Mouse (Mus musculus) telencephalon, adult 2 months (tissue): Measurements from ENCODE around the gene Hacl1.

Experiments used
- DNase-seq: peaks from one replicate; pipeline ENCODE4 v3.0.0-alpha.2; 2011; ENCODE audit warnings: low read depth, low spot score

Gene Hacl1

DNA sequence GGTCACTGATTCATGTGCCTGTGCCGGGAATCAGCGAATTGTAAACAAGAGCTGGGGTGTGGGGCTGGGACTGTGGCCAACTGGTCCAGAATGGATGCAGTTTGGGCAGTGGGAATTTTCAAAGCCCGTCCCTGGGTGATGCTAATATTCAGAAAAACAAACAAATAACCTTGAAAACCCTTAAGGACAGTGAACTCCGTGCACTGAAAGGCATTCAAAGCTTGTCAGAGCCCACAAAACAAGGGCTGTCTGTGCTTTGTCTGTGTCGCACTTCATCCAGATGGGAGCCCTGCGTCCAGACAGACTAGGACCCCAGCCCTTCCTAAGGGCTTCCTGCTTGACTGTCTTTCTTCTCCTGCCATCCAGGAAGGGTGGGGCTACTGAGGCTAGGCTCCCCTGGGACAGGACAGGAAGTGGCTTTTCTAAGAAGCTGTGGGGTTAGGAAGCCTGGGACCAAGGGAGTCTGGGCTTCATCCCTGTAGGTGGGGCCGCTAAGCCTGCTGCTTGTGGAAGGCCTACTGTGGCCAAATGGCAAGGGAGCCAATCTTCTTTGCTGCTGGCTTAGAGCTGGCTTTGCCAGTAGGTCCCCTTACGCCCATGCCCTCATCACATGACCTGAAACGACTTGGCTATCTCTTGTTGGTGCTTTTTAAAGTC is 21.6 kb upstream of the Hacl1 start:
- DNase-seq = no peak

DNA sequence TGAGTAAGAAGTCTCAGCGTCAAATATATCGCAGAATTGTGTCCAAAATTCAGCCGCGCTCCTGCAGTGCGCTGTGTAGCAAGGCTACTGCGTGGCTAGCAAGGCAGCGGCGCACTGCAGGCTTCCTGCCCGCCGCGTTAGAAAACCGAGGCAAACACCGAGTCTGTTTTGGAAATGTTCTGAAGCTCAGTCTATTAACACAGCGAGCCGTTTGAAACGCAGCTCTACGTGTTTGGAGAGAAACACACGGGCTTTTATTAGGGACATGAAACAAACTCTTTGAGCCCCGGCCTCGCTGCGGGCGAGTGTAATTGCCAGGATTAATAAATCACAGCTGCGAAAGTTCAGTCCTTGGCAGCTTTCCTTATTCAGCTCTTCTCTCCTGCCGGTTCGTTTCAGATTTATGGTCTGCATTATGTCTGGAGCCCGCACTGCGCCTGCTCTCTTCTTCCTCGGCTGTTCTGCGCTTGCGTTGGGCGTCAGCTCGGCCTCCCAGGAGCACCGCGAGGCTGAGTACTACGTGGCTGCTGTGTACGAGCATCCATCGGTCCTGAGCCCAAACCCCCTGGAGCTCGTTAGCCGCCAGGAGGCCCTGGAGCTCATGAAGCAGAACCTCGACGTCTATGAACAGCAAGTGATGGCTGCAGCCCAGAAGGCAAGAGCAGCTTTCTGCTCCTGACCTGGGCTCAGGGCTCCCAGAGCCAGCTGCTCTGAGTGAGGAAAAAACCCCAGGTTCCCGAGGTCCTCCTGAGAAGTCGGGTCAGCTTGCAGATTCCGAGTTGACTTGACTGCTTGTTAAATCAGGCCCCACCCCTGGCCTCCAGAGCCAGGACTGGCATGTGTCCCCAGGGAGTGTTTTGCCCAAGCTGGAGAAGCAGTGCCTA is 20.8 kb upstream of the Hacl1 start:
- peak; percentile 91 for DNase-seq

DNA sequence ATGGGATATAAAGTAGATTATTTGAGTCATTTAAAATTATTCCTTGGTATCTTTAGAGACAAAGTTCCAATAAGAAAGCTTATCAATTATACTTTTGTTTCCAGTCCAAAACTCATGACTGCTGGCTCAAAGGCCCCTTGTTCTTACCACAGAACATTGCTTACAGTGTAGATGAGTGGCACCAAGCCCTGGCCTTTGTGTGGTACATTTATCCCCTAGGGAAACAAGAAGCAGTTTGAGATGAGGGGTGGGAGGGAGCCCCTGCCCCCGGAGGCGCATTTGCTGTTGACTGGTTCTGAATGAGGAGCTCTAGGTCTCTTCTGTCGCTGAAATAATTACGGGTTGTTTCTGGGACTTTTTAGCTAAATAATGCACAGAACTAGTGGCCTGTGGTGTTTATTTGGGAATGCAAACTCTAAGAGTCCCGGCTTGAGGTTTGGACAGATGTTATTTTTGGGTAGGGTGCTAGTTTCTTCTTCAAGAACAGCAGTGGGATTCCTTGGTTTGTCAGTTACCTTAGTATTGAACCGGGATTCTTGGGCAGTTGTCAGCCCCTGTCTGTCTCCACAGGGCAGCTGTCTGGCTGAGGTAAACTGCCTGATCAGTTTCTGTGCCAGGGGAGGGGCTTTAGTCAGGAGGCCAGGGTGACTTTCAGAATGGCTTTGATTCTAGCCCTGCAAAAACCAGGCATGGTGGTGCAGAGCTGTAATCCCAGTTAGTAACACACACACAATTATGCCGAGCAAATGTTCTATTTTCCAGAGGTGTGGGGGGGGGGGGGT is 19.4 kb upstream of the Hacl1 start:
- peak; percentile 77 for DNase-seq

DNA sequence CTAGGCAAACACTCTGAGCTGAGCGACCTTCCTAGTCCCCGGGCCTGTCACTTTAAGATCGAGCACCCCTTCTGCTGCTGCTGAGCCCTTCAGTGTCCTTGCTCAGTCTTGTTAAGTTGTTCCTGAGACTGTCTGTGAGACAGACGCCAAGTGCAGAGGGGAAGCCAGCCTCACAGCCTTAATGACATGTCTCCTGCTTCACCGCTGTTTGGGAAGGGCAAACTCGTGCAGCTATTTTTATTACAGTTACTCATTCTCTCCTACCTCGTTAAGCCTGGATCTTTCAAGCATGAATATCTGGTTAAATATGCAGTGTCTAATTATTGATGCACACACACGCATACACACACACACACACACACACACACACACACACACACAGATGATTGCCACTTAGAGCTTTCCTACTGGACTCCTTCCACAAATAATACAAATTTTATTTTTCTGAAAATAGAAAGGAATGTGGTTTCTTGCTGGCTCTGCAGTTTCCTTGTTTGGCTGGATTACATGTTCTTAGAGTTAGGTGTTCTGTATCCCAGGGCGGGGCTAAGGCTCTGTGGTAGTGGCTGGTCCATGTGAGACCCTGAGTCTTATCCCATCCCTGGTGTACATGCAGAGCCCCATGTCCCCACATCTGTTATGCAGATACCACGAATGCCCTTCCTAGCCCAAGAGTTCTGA is 18.6 kb upstream of the Hacl1 start:
- no peak for DNase-seq

DNA sequence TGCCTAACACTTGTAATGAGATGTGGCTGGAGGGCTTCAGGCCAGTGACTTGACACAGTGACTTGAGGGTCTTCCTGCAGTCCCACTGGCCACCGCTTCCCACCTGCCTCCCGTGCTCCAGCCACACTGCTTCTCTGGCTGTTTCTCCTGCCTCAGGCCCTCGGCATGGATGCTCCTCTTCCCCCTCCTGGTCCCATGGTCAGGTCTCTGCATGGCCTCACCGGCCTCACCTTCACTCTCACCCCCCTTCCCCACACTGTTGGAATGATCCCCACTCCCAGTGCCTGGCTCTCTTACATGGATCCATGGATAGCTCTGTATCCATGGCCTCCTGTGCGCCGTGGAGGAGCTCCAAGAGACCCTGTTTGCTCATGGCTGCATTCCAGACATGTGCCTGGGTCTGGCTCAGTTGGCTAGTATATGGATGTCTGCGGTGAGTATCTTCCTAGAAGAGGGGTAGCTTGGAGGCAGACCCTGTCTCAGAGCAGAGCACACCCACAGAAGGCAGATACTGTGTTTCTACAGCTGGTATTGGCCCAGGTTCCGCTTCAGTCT is 17.1 kb upstream of the Hacl1 start:
- no peak for DNase-seq

DNA sequence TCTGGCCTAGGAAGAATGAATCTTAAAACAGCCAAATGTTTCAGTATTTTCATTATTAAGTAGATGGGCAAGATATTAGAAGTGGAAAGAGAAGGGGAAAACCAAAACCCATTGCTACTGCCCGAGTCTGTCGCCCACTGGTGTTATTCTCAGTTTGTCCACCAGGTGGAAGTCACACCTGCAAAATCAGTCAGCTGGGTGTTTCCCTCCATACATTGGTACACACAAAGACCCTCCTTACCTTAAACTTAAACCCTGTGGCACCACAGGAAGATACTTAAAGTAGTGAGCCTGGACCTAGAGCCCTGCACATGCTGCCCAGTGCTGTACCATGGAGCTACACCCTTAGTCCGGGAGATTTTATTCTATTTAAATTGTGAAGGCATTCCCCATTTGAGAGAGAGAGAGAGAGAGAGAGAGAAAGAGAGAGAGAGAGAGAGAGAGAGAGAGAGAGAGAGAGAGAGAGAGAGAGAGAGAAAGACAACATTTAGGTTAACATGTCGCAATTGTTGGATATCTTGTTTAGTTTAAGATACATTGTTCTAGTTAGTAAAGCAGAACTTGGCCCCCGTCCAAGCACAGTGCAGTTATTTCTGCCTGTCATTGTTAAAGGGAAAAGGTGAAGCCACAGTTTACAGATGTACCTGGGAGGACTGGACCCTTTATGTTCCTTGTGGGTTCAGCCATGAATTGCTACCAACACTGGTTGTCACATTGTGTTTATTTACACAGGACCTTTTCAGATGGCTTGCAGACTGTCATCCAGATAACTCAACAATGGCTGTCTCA is 16.0 kb upstream of the Hacl1 start:
- no peak for DNase-seq

DNA sequence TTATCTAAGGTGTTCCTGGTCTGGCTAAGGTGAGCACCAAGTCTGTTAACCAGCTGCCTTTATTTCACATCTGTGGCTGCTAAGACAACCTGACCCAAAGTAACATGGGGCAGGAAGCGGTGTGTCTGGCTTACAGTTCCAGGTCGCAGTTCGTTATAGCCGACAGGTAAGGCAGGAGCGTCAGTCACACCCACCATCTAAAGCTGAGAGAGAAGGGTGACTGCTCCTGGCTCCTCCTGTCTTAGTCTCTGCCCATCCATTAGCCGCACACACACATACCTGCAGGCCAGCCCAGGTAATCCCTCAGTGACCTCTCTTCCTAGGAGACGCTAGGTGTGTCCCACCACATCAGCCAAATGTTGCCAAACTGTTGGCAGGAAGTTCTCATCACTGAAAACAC is 15.3 kb upstream of the Hacl1 start:
- no peak for DNase-seq

DNA sequence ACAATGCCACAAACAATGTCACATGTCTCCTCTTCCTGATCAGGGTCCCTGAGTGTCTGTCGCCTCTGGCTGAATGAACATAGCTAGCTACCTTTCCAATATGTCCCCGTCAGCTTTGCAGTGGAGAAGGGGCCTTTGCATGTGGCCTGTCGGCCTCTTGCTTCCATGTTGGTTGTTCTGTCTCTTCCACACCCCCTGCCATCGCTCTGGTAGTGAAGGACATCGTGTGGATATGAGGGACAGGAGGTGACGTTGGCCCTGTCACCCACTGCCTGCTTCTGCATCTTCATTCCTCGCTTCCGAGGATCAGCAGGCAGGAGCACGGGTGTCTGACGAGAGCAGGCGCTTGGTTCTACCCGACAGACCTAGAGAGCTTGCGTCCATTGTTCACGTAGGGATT is 14.3 kb upstream of the Hacl1 start:
- no peak for DNase-seq

DNA sequence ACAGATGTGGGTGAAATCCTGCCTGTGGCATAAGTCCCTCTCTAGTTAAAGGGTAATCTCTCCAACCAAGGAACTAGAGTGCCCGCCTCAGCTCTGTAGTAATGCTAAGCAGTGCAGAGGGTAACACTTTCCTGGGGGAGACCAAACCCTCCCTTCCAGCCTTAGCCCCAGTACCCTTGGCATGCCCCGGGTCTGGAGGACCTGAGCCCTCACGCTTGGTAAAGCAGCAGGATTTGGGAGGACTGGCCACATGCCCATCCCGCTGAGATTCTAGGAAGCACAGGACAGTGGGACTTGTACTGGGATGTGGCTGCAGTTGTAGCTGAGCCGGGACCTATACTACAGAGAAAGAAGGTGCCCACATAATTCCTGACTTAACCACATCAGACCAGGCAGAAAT is 13.7 kb upstream of the Hacl1 start:
- no peak for DNase-seq

DNA sequence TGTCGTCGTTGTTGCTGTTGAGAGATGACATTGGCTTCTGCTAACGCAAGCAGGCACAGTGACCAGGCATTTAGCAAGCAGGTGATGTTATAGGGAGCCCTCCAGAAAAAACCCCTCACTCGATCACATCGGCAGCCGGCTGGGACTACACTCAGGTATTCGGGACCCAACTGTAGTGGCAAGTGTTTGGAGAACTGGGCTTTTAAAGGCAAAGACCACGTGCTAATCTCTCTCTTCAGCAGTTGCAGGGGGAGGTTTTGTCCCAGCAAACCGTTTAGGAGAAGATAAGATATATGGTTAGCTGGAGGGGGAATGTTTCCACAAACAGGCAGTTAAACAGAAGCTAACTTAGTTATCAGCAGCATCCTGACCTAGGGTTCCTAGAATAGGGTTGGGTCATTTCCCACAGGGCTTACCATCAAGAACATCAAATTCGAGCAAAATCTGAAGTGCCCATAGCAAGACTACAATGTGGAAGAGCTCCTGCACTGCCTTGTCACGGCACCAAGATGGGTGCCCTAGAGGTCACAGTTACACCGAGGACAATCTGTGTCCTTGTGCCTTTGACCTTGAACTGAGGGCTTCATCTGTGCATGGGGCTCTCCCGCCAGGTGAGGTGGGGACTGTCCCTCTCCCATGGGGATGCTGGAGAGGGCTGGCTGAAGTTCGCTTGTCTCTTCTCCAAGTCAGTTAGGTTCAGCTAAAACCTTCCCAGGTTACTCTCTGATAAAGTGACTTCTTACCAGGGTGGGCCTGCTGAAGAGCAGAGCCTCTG is 12.2 kb upstream of the Hacl1 start:
- DNase-seq = no peak

DNA sequence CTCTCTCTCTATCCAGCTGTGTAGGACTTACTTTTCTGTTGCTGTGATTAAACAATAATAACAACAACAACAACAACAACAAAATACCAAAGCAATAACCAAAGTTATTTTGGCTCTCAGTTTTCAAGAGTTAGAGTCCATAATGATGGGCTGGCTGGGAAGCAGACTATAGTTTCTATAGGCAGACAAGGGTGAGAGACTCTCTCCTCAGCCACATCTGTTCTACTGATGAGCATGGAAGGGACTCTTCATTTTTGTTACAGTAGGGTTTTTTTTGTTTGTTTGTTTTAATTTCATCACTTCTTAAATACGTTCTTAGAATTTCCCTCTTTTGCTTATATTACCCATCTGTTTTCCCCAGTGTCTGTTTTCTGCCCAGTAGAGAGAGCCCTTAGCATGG is 11.5 kb upstream of the Hacl1 start:
- no peak for DNase-seq

DNA sequence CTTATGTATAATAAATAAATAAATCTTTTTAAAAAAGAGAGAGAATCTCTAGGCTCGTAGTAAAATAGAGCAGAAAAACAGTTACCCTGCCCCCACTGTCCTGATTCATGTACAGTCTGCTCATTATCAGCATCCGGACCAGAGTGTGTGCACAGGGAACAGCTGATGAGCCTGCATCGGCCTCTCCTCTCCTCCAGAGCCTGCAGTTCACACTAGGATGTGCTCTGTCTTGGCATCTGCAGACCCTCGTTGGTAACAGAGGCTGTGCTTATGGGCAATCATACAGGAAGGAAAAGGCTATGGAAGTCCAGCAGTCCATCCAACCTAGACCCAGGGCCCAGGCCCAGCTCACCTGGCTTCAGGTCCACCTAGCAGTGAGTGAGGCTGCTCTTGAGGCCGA is 11.0 kb upstream of the Hacl1 start:
- DNase-seq = no peak

DNA sequence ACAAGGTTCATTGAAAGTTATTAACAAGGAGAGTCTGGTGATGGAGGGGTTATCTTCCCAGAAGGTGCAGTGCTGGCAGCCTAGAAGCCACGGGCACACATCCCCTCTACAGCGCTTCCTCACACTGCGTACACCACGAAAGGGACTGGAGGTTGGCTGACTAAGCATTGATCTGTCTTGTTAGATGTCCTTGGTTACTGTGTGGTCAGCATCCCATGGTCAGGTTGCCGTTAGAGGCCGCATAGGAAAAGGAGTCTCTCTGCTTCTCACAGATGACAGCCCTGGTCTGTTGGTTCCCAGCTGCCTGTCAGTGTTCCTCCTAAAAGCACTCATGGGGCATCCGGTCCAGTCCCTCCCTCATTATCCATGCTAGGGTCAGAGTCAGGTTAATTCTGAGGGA is 10.1 kb upstream of the Hacl1 start:
- DNase-seq = no peak

DNA sequence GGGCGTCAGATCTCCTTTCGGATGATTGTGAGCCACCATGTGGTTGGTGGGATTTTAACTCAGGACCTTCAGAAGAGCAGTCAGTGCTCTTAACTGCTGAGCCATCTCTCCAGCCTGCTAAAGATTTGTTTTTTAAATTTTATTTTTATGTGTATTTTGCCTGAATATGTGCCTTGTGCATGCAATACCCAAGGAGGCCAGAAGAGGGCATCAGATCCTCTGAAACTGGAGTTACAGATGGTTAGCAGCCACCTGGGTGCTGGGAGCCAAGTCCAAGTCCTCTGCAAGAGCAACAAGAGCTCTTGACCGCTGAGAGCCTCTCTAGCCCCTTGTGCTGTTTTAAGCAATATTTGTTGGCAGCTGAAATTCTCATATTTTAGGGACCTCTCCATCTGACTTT is 9.3 kb upstream of the Hacl1 start:
- DNase-seq = no peak

DNA sequence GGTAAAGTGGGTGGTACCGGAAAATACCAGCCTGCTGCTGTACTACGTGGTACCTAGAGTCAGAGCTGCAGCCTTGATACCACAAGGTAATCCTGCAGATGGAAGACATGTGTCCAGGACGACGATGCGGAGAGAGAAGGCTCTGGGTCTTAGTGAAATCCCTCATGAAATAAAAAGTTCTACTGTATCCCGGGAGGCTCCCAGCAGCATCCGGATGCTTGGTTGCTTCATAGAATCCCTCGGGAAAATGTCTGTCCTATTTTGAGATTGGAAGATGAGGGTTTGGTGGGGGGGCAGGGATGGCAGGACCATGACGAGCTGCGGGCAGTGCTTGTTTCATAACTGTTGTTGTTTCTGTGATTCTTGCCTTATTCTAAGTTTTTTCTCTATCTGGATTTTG is 6.9 kb upstream of the Hacl1 start:
- no peak for DNase-seq

DNA sequence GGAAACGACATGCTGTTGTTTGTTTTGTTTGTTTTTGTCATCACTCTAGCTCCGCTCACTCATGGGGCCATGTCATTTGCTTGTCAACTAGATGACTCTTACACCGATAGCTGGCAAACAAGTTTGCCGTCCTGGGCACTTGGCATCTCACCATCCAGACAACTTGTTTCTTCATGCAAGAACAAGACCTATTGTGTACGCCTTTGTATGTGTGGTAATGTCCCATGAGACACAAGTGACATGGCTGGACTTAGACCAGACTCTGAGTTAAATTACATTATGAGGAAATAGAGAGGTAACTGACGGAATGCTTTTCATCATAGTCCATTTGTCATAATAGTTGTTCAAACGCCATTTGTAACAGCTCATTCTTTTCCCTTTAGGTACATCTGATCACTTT is 4.8 kb upstream of the Hacl1 start:
- no peak for DNase-seq

DNA sequence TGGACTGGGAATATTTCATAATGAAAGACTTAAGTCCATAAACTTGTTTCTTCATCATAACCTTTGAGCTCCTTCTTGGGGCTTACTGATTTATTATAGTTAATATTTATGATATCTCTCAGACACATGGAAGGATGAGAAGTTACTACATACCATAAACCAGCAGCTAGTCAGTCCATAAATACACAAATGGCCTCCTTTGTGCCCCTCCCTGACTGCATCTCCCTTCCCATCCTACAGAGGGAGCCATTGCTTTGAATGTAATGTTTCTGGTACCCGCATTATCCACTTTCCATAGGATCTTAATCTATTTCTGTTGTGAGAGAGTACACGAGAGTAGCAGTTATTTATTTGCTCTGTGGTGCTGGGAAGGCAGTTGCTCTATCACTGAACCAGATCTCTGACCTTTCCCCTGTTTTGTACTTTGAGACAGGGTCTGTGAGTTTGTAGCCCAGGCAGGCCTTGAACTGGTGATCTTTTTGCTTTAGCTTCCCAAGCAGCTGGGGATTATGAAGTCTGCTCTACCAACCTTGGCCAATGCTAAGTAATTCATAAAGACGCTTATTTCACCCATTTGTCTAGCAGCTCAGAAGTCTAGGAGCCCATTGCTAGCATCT is 4.0 kb upstream of the Hacl1 start:
- no peak for DNase-seq

DNA sequence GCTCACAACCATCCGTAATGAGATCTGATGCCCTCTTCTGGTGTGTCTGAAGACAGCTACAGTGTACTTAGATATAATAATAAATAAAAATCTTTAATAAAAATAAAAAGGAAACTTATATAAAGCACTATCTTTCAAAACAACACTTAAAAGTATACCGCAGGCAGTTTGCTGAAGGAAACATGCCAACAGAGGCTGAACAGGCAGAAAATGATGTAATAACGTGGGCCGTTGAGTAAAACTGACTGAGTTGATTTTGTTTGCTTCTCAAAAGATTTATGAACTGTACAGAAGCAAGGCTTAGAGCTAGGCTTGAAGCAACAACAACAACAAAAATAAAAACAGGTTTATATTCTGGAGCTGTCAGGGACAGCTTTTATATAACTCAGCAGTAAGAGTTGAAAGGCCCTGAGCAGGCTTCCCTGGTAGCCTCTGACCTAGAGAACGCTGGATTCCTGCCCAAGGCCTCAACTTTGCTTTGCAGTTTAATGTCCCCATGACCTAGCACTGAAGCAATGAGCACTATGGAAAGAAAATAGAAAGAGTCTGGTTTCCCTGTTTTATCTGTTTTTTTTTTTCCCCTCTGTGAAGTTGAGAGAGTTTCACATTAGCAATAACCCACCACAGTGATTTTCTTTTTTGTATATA is 3.2 kb upstream of the Hacl1 start:
- no peak for DNase-seq

DNA sequence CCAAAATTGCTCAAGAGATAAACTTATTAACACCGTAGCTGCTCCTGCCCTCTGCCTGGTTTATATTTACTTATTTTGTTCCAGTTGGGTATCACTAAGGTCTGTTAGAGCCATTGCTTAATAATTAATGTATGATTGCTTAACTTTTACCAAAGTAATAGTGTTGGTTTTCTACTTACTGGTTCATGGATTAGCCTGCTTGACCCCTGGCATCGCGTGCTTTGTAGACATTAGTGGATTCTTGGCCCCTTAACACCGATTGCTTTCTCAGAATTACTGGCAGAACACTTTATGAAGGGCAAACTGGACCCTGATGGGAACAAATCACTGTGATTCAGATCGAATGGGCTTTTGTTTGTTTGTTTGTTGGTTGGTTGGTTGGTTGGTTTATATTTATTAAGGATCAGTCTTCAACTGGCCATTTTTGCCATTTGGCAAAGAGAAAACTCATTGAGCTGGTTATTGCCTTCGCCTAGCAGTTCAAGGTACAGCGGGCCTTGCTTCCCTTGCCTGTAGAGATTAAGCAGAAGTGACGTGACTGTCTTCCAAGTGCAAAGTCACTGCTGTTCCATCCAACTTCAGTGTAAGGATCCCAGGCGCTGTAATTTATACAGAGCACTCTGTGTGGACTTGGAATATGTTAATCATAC is 545 bp upstream of the Hacl1 start:
- no peak for DNase-seq
